Mouse (Mus musculus) bone marrow, adult 2 months (tissue): ENCODE results near the gene Gm21992. TPM values are rescaled to one million over a fixed set of nuclear protein-coding genes. Genes with fewer than 3 reads are reported as not detected.

Source experiments
- H3K27ac ChIP-seq: fragments of 200-500 bp; 2 replicates; pipeline ENCODE4 v1.5.1; 2012; ENCODE audit warnings: low read depth, mild to moderate bottlenecking, control low read depth, inconsistent platforms, low read length; ENCODE audit not compliant: control insufficient read depth, poor library complexity, insufficient read depth
- H3K4me1 ChIP-seq: fragments of 200-500 bp; 2 replicates; pipeline ENCODE4 v1.6.1; 2011; ENCODE audit warnings: low read length; ENCODE audit not compliant: control insufficient read depth, insufficient read depth
- H3K4me3 ChIP-seq: fragments of 200-500 bp; replicated peaks from 2 replicates; pipeline ENCODE3; 2011; ENCODE audit warnings: mild to moderate bottlenecking, low read depth, low read length, control low read depth; ENCODE audit not compliant: control insufficient read depth
- CTCF ChIP-seq: fragments of 200-500 bp; IDR thresholded peaks from 2 replicates; pipeline ENCODE4 v1.5.1; 2011; ENCODE audit warnings: low read length, control low read depth; ENCODE audit not compliant: control insufficient read depth, insufficient read depth
- POLR2A ChIP-seq: fragments of 200-500 bp; IDR thresholded peaks from 2 replicates; pipeline ENCODE4 v1.6.1; 2011; ENCODE audit warnings: low read depth, mild to moderate bottlenecking, control low read depth, low read length, borderline replicate concordance; ENCODE audit not compliant: control insufficient read depth
- WGBS: fragments of 180-500 bp; shearing (Covaris S2); methylation state at CpG from one replicate; pipeline ENCODE4 v1.1.7; 2018; 5-methylcytosine and 5-hydroxymethylcytosine counted together
- polyA plus RNA-seq: library from polyadenylated mRNA; stranded (reverse); fragments of >200 nt; gene quantifications from 2 replicates; pipeline ENCODE4 v1.2.4, GENCODE M21; 2011; ENCODE audit warnings: low replicate concordance; ENCODE audit not compliant: missing spikeins, insufficient read depth, insufficient read length

Gm21992 gene
- polyA plus RNA-seq, 1 experiment: 40.7 TPM

DNA sequence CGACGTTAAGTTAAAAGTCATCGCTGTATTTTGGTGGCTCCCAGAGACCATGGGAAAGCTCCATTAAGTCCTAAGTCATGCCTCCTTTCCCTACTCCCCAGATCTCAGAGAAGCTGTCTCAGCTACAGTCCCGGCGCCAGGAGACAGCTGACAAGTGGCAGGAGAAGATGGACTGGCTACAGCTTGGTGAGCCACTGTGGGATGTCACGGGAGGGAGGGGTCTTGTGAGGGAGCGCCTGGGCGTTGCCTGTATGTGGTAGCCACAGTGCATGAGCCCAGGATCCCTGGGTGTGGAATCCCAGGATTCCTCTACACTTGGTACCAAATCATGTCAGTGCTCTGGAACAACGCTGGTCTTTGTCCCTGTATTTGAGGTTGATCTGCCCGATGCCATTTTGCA, 62.9 kb downstream of the Gm21992 start:
- 84% methylated on average over 10 of the region's 10 CpGs for WGBS

DNA sequence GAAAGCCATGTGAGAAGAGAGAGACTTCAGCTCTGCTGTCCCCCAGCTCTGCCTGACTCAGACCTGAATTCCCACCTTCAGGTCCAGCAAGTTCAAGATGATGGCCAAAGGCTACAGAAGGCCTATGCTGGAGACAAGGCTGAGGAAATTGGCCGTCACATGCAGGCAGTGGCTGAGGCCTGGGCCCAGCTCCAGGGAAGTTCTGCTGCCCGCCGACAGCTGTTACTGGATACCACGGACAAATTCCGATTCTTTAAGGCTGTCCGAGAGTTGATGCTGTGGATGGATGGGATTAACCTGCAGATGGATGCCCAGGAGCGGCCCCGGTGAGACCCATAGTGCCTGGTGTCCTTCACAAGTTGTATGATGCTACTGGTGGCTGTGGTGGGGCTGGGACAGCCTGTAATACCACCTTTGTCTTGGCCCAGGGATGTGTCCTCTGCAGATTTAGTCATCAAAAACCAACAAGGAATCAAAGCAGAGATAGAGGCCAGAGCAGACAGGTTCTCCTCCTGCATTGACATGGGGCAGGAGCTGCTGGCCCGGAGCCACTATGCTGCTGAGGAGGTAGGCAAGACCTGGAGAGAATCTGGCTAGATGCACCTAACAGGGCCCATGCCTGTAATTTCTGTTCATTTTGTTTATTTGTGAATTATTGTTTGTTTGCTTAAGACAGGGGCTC, 63.6 kb downstream of the Gm21992 start:
- H3K4me1 ChIP-seq: no peaks in the 10 kb centered on the region
- H3K27ac ChIP-seq: no peak overlapping the region
- TF ChIP-seq CTCF: no peak
- no peak for TF ChIP-seq POLR2A
- WGBS: 88% methylated on average over 9 of the region's 9 CpGs
- no peak overlapping the region for H3K4me3 ChIP-seq

More for the DNA sequence above, 62.9 kb downstream of the Gm21992 start:
- TF ChIP-seq CTCF (no peak), POLR2A (no peak)
- no peak overlapping the region for H3K4me3 ChIP-seq
- H3K4me1 ChIP-seq: no peaks in the 10 kb centered on the region
- H3K27ac ChIP-seq: no peak overlapping the region

DNA sequence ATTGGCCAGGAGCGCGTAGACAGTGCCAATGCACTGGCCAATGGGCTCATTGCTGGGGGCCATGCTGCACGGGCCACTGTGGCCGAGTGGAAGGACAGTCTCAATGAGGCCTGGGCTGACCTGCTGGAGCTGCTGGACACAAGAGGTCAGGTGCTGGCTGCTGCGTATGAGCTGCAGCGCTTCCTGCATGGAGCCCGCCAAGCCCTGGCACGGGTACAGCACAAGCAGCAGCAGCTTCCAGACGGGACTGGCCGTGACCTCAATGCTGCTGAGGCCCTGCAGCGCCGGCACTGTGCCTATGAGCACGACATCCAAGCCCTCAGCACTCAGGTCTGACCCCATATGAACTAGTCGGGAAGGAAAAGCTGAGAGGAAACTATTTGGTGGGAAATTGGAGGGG, 64.8 kb downstream of the Gm21992 start:
- H3K4me3 ChIP-seq: no peak overlapping the region
- WGBS: 77% methylated on average over 14 of the region's 14 CpGs

DNA sequence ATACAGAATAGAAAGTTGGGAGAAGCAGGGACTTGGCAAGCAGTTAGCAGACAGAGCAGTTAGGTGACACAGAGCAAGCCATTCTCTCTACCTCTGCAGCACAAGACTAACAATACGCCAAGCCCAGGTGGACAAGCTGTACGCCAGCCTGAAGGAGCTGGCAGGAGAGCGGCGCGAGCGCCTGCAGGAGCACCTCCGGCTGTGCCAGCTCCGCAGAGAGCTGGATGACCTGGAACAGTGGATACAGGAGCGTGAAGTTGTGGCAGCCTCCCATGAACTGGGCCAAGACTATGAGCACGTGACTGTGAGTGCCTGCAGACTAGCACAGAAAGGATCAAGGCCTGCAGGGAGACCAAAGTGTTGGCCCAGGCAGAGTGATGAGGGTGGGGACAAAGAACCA, 65.7 kb downstream of the Gm21992 start:
- no peak overlapping the region for H3K4me3 ChIP-seq
- H3K4me1 ChIP-seq: no peaks in the 10 kb centered on the region
- TF ChIP-seq POLR2A (no peak), CTCF (no peak)
- H3K27ac ChIP-seq: no peak overlapping the region
- 88% methylated on average over 10 of the region's 10 CpGs for WGBS

More for the DNA sequence above, 64.8 kb downstream of the Gm21992 start:
- H3K4me1 ChIP-seq: no peaks in the 10 kb centered on the region
- H3K27ac ChIP-seq: no peak overlapping the region
- TF ChIP-seq CTCF: no peak
- TF ChIP-seq POLR2A: no peak; the same call in 1 of the 2 replicates

DNA sequence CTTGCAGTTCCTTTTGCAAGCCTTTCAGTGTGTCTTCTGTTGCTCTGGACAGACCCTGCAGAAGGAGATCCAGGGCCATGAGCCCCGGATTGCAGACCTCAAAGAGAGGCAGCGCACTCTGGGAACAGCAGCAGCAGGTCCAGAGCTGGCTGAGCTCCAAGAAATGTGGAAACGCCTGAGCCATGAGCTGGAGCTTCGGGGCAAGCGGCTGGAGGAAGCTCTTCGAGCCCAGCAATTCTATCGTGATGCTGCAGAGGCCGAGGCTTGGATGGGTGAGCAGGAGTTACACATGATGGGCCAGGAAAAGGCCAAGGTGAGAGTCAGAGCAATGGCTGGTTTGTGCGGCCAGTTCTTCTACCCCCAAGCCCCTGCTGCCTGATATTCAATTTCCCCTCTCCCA, 66.4 kb downstream of the Gm21992 start:
- 76% methylated on average over 9 of the region's 9 CpGs for WGBS
- Histone ChIP-seq H3K4me3 (no peak overlapping the region), H3K4me1 (no peaks in the 10 kb centered on the region), H3K27ac (no peak overlapping the region)
- TF ChIP-seq POLR2A (no peak), CTCF (no peak)

DNA sequence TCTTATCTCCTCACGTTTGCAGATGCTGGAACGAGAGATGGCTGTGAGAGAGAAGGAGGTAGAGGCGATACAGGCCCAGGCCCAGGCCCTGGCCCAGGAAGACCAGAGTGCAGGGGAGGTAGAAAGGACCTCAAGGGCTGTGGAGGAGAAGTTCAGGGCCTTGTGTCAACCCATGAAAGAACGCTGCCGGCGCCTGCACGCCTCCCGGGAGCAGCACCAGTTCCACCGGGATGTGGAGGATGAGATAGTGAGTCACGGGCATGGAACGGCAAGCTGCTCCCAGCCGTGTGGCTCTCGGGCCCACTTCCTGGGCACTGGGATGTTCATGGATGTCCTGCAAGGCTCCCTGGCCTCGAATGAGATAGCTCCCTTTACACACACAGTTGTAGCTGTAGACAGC, 67.4 kb downstream of the Gm21992 start:
- WGBS: 79% methylated on average over 14 of the region's 14 CpGs
- Histone ChIP-seq H3K27ac (peak overlapping the region; percentile 31; the same call in 1 of the 2 replicates), H3K4me3 (no peak overlapping the region), H3K4me1 (no peaks in the 10 kb centered on the region)
- TF ChIP-seq CTCF (no peak), POLR2A (no peak)

DNA sequence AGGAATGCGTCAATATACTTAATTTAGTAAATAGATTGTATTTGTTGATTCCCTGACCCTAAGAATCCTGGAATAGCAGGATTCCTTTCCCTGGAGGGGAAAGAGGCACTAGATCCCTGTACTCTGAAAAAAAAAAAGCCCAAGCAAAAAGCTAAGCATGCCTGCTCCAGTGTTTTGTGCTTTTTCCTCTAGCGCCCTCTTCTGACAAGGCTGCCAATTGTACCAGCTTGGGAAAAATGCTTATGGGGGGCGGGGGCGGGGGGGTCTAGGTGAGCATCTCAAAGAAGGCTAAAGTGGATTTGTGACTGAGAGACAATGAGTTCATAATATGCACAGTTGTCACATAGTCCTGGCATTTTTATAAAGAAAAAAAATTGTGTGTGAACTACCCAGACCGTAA, 67.9 kb downstream of the Gm21992 start:
- no peaks in the 10 kb centered on the region for H3K4me1 ChIP-seq
- WGBS: 42% methylated on average over 5 of the region's 5 CpGs
- H3K27ac ChIP-seq: no peak overlapping the region
- no peak for TF ChIP-seq CTCF
- no peak for TF ChIP-seq POLR2A
- no peak overlapping the region for H3K4me3 ChIP-seq

DNA sequence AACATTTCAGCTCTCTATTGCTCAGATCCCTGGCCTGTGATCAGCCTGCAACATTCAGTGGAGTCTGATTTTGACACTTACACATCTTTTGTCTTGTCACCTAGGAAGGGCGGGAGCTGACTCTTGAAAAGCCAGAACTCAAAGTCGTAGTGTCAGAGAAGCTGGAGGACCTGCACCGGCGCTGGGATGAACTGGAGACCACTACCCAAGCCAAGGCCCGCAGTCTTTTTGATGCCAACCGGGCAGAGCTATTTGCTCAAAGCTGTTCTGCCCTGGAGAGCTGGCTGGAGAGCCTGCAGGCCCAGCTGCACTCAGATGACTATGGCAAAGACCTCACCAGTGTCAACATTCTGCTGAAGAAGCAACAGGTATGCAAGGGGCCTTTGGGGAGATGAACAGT, 69.2 kb downstream of the Gm21992 start:
- 84% methylated on average over 6 of the region's 6 CpGs for WGBS

DNA sequence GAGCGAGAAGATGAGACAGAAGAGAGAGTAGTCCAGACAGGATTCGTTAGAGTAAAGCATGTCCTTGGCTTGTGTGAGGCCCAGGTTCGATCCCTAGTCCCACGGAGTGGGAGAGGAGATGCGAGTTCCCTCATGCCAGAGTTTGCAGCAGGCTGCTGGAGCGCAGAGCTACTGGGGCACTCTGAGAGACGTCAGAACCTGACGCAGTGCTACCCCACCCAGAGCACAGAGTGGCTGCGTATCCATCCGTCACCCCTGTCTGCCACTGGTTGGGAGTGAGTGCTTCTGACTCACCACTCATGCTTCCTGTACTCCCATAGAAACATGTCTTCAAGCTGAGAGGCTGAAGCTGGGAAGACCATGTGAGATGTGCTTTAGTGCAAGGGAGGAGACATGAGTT, 69.9 kb downstream of the Gm21992 start:
- WGBS: 82% methylated on average over 10 of the region's 10 CpGs
- Histone ChIP-seq H3K27ac (no peak overlapping the region), H3K4me3 (no peak overlapping the region), H3K4me1 (no peaks in the 10 kb centered on the region)
- TF ChIP-seq CTCF (no peak), POLR2A (no peak)

More for the DNA sequence above, 69.2 kb downstream of the Gm21992 start:
- no peaks in the 10 kb centered on the region for H3K4me1 ChIP-seq
- no peak overlapping the region for H3K27ac ChIP-seq
- H3K4me3 ChIP-seq: no peak overlapping the region
- TF ChIP-seq CTCF (no peak), POLR2A (no peak)
